Mouse (Mus musculus) ES-Bruce4 (cell line): ENCODE data around the gene Ckap4.

Experiments
- CTCF ChIP-seq: IDR thresholded peaks from one replicate; pipeline ENCODE4 v1.8.1; 2011; ENCODE audit warnings: low read depth, low read length
- EP300 ChIP-seq: IDR thresholded peaks from 2 replicates; pipeline ENCODE4 v1.6.1; 2011; ENCODE audit warnings: low read depth, low read length; ENCODE audit not compliant: insufficient read depth
- POLR2A ChIP-seq: IDR thresholded peaks from one replicate; pipeline ENCODE4 v1.8.1; 2011; ENCODE audit warnings: low read length; ENCODE audit not compliant: insufficient read depth

DNA sequence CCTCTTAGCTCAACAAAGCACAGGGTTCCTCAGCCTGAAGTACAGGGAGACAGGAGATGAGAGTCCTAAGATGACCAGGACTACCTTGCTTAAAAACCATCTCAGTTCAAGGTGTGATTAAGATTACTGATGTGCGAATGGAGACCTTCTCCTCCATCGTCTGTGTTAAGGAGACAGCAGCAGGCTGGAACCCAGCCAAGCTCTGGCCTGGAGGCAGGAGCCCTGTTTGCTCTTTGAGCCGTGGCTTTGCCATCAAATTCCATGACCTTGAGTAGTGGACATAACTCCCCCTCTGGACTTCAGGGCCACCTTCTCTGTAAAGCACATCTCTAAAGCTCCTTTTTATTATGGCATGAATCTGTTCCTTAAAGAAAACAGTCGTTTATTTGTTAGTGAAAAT lies 2.0 kb upstream of the Ckap4 start:
- TF ChIP-seq CTCF (no peak), POLR2A (no peak), EP300 (no peak)
